Mouse (Mus musculus): ENCODE data around the gene Jmjd8. TPM values are rescaled to one million over a fixed set of nuclear protein-coding genes. Genes with fewer than 3 reads are reported as not detected.

The Jmjd8 gene
- polyA plus RNA-seq, 1 experiment from 2014 or later = 46.2 TPM

GRCm38 (mm10) chr17:25842509-25842908, 13.8 kb downstream of the Jmjd8 start:
- Histone ChIP-seq H3K36me3 (peaks cover 57% of the 10 kb centered on the region), H3K9ac (no peak overlapping the region), H3K4me3 (replicated peaks) (no peak overlapping the region), H3K4me2 (replicated peaks) (no peak overlapping the region), H3K27ac (replicated peaks) (no peak overlapping the region), H3K9me3 (replicated peaks) (no peaks in the 10 kb centered on the region), H3K4me1 (peaks cover 23% of the 10 kb centered on the region), H3K27me3 (no peaks in the 10 kb centered on the region)
- no peak for ATAC-seq (ENCODE audit: insufficient number of reproducible peaks, low FRiP score, low TSS enrichment, low read depth)
- WGBS = 83% methylated on average over 3 of the region's 3 CpGs

DNA sequence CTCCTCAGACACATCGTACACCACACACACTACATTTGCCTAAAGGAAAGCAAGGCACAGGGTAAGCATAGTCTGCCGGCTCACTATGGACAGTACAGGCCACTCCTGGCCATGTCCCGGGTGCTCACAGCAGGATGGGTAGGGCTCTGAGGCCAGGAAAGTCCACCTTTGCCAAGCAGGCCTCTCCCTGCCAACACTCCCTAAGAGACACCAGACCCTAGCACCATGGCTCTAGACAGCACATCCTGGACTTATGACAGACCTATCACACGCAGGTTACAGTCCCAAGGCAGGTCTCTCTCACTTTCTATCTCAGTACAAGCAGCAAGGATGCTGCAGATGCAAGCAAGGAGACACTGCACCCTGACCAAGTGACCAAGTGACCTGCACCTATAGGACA, 14.5 kb downstream of the Jmjd8 start:
- no peak for ATAC-seq (ENCODE audit: insufficient number of reproducible peaks, low FRiP score, low TSS enrichment, low read depth)
- peaks cover 58% of the 10 kb centered on the region for H3K36me3 ChIP-seq
- peaks cover 20% of the 10 kb centered on the region for H3K4me1 ChIP-seq
- peak overlapping the region; percentile 91 for H3K4me3 ChIP-seq (replicated peaks)
- peak overlapping the region; percentile 61; the same call in 1 of the 2 replicates for H3K9ac ChIP-seq
- WGBS = 86% methylated on average over 4 of the region's 4 CpGs
- peak overlapping the region; percentile 72 for H3K4me2 ChIP-seq (replicated peaks)
- H3K27ac ChIP-seq (replicated peaks) = no peak overlapping the region
- H3K9me3 ChIP-seq (replicated peaks) = no peaks in the 10 kb centered on the region
- H3K27me3 ChIP-seq = no peaks in the 10 kb centered on the region

DNA sequence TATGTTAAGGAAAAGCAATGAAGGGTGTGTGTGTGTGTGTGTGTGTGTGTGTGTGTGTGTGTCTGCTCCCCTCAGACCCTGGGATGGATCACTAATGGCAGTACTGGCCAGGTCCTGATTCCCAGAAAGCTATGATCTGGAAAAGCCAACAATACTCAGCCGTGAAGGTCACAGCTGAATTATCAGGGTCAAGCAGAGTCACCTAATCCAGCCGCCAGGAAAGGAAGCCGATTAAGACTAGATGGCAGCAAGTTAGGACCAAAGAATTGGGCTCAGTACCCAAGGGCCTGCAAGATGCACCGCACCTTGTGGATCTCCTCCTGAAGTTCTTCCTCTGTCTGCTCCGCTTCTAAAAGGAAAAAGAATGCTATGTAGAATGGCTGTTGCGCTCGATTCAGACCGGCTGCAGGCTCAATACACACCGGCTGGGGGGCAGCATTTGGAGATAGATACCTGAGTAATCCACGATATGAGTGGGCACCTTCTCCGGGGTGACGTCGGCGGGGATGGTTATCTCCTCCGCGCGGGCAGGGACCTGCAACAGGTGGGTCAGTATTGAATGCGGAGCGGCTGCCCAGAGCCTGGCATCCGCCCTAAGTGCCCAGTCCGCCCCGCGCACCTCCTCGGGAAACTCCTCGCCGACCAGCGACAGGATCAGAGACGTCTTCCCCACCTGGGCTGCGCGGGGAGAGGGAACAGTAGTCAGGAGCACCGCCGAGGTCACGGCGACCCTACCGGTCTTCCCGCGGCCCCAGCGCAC, 15.1 kb downstream of the Jmjd8 start:
- H3K36me3 ChIP-seq = peaks cover 60% of the 10 kb centered on the region
- ATAC-seq (ENCODE audit: insufficient number of reproducible peaks, low FRiP score, low TSS enrichment, low read depth) = peak; percentile 45
- WGBS = 2% methylated on average over 38 of the region's 38 CpGs

GRCm38 (mm10) chr17:25844396-25844901, 15.8 kb downstream of the Jmjd8 start, which contains the start of gene Rhot2:
Gene Rhot2, minus strand, starts transcription at chr17:25844851.
- peak; percentile 94 for ATAC-seq (ENCODE audit: insufficient number of reproducible peaks, low FRiP score, low TSS enrichment, low read depth)
- peak within 1 kb of the TSS; percentile 85 for H3K27ac ChIP-seq (replicated peaks)
- peak within 1 kb of the TSS; percentile 91 for H3K4me3 ChIP-seq (replicated peaks)
- no peaks in the 10 kb centered on the region for H3K27me3 ChIP-seq
- H3K4me1 ChIP-seq = peaks cover 20% of the 10 kb centered on the region
- 1% methylated on average over 21 of the region's 21 CpGs for WGBS
- H3K36me3 ChIP-seq = peaks cover 59% of the 10 kb centered on the region
- peak within 1 kb of the TSS; percentile 72 for H3K4me2 ChIP-seq (replicated peaks)
- H3K9me3 ChIP-seq (replicated peaks) = no peaks in the 10 kb centered on the region
- H3K9ac ChIP-seq = peak within 1 kb of the TSS; percentile 61

More for the DNA sequence above, 15.1 kb downstream of the Jmjd8 start:
- Histone ChIP-seq H3K4me3 (replicated peaks) (peak overlapping the region; percentile 91), H3K9me3 (replicated peaks) (no peaks in the 10 kb centered on the region), H3K4me2 (replicated peaks) (peak overlapping the region; percentile 72), H3K27me3 (no peaks in the 10 kb centered on the region), H3K9ac (peak overlapping the region; percentile 61), H3K27ac (replicated peaks) (peak overlapping the region; percentile 85), H3K4me1 (peaks cover 20% of the 10 kb centered on the region)

- no peaks in the 10 kb centered on the region for H3K27me3 ChIP-seq
- no peak overlapping the region for H3K27ac ChIP-seq (replicated peaks)
- peak overlapping the region; percentile 92 for H3K4me2 ChIP-seq (replicated peaks)
- peaks cover 19% of the 10 kb centered on the region for H3K4me1 ChIP-seq
- WGBS = 89% methylated on average over 6 of the region's 6 CpGs
- no peak for ATAC-seq (ENCODE audit: insufficient number of reproducible peaks, low FRiP score, low TSS enrichment, low read depth)
- 0 out of 2 replicates have a peak, but pooled peaks cover 8% of the 10 kb centered on the region for H3K36me3 ChIP-seq
- H3K4me3 ChIP-seq (replicated peaks) = peak overlapping the region; percentile 75
- H3K9ac ChIP-seq = 0 out of 2 replicates have a peak overlapping the region, but pooled peaks have one; percentile 84
- H3K9me3 ChIP-seq (replicated peaks) = no peaks in the 10 kb centered on the region
Measured at GRCm38 (mm10) chr17:25860229-25860628, 31.6 kb downstream of the Jmjd8 start.

- ATAC-seq (ENCODE audit: insufficient number of reproducible peaks, low FRiP score, low TSS enrichment, low read depth) = peak; percentile 92
Measured at GRCm38 (mm10) chr17:25860832-25861703, 32.4 kb downstream of the Jmjd8 start, which contains the start of gene Wdr90. Gene Wdr90, minus strand, starts transcription at chr17:25861501.

GRCm38 (mm10) chr17:25861704-25862612, 33.3 kb downstream of the Jmjd8 start:
- Histone ChIP-seq H3K36me3 (no peaks in the 10 kb centered on the region), H3K9ac (peak overlapping the region; percentile 84), H3K4me1 (peaks cover 19% of the 10 kb centered on the region), H3K27me3 (no peaks in the 10 kb centered on the region), H3K27ac (replicated peaks) (peak overlapping the region; percentile 89), H3K4me3 (replicated peaks) (peak overlapping the region; percentile 75), H3K9me3 (replicated peaks) (no peaks in the 10 kb centered on the region), H3K4me2 (replicated peaks) (peak overlapping the region; percentile 92)
- ATAC-seq (ENCODE audit: insufficient number of reproducible peaks, low FRiP score, low TSS enrichment, low read depth) = no peak
- WGBS = 8% methylated on average over 6 of the region's 6 CpGs

More at GRCm38 (mm10) chr17:25860832-25861703, 32.4 kb downstream of the Jmjd8 start, which contains the start of gene Wdr90:
- H3K9ac ChIP-seq = peak within 1 kb of the TSS; percentile 84
- H3K4me1 ChIP-seq = peaks cover 19% of the 10 kb centered on the region
- peak within 1 kb of the TSS; percentile 75 for H3K4me3 ChIP-seq (replicated peaks)
- H3K36me3 ChIP-seq = 0 out of 2 replicates have a peak, but pooled peaks cover under 1% of the 10 kb centered on the region
- H3K27ac ChIP-seq (replicated peaks) = peak within 1 kb of the TSS; percentile 89
- 3% methylated on average over 65 of the region's 65 CpGs for WGBS
- peak within 1 kb of the TSS; percentile 92 for H3K4me2 ChIP-seq (replicated peaks)
- H3K27me3 ChIP-seq = no peaks in the 10 kb centered on the region
- no peaks in the 10 kb centered on the region for H3K9me3 ChIP-seq (replicated peaks)

- Histone ChIP-seq H3K9me3 (replicated peaks) (no peaks in the 10 kb centered on the region), H3K4me2 (replicated peaks) (no peak overlapping the region), H3K27me3 (no peaks in the 10 kb centered on the region), H3K4me1 (peaks cover 31% of the 10 kb centered on the region), H3K36me3 (no peaks in the 10 kb centered on the region), H3K4me3 (replicated peaks) (no peak overlapping the region), H3K9ac (no peak overlapping the region), H3K27ac (replicated peaks) (no peak overlapping the region)
- 85% methylated on average over 6 of the region's 6 CpGs for WGBS
- ATAC-seq (ENCODE audit: insufficient number of reproducible peaks, low FRiP score, low TSS enrichment, low read depth) = no peak
Measured at GRCm38 (mm10) chr17:25863681-25864080, 35.0 kb downstream of the Jmjd8 start.

DNA sequence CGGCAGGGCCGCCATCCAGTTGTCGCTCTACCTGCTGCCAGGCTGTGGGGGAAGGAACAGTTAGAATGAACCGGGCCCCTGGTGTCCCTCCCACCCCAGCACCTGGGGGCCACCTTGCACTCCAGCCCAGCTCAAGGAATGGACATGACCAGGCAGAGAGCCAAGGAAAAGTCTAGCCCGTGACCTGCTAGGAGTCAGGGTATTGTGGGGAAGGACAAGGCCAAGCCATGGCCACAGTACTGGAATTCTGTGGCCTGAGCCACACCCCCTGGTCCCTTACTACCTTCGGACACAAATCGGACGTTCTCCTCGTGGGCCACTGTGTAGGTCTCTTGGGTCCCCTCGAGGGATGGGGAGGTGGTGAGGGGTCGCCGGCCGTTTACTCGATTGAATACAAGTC, 35.6 kb downstream of the Jmjd8 start:
- no peak overlapping the region for H3K4me3 ChIP-seq (replicated peaks)
- no peak for ATAC-seq (ENCODE audit: insufficient number of reproducible peaks, low FRiP score, low TSS enrichment, low read depth)
- no peaks in the 10 kb centered on the region for H3K9me3 ChIP-seq (replicated peaks)
- H3K27ac ChIP-seq (replicated peaks) = no peak overlapping the region
- H3K4me1 ChIP-seq = peaks cover 34% of the 10 kb centered on the region
- H3K36me3 ChIP-seq = no peaks in the 10 kb centered on the region
- no peaks in the 10 kb centered on the region for H3K27me3 ChIP-seq
- no peak overlapping the region for H3K4me2 ChIP-seq (replicated peaks)
- H3K9ac ChIP-seq = no peak overlapping the region
- 89% methylated on average over 14 of the region's 14 CpGs for WGBS

DNA sequence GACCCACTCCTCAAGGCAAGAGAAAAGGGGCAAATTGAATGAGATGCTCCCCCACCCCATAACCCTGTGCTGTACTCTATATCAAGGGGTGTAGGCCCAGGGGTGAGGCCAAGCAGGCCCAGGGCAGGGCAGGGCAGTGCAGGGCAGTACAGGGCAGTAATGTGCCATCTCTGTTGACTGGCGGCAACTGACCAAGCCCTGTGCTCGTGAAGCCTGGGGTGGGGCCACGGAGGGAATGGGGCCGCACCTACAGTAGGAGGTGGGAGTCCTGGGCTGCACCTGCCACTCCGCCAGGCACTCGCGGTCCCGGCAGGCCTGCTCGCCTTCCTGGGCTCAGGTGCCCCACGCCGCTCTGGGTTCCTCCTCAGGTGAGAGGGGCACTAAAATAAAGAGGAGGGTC, 36.6 kb downstream of the Jmjd8 start:
- Histone ChIP-seq H3K27ac (replicated peaks) (no peak overlapping the region), H3K4me2 (replicated peaks) (no peak overlapping the region), H3K4me1 (peaks cover 31% of the 10 kb centered on the region), H3K9ac (no peak overlapping the region), H3K27me3 (no peaks in the 10 kb centered on the region), H3K36me3 (no peaks in the 10 kb centered on the region), H3K4me3 (replicated peaks) (no peak overlapping the region), H3K9me3 (replicated peaks) (no peaks in the 10 kb centered on the region)
- WGBS = 88% methylated on average over 11 of the region's 11 CpGs
- ATAC-seq (ENCODE audit: insufficient number of reproducible peaks, low FRiP score, low TSS enrichment, low read depth) = no peak
